Mouse (Mus musculus): ENCODE data around the gene Lrrk1. TPM values are rescaled to one million over a fixed set of nuclear protein-coding genes. Genes with fewer than 3 reads are reported as not detected.

The Lrrk1 gene
- polyA plus RNA-seq, 3 experiments from 2014 or later = 1.5 to 9.7 (median 4.7) TPM

DNA sequence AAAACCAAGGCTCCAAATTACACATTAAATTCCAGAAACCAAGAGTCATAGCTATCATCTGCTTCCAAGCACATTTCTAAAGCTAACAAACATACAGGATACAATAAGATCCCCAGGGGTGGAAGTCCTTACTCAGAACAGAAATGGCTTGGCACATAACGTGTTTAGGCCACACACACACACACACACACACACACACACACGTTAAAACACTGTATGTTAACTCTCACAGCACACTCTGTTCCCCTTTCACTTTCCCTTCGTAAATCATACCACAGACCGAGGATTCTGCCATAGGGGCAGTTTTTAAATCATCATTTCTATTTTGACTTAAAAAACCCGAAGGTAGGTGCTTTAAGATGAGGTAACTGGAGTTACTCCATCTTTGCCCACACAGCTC lies 3.9 kb downstream of the Lrrk1 start:
- ATAC-seq = peak; percentile 38

DNA sequence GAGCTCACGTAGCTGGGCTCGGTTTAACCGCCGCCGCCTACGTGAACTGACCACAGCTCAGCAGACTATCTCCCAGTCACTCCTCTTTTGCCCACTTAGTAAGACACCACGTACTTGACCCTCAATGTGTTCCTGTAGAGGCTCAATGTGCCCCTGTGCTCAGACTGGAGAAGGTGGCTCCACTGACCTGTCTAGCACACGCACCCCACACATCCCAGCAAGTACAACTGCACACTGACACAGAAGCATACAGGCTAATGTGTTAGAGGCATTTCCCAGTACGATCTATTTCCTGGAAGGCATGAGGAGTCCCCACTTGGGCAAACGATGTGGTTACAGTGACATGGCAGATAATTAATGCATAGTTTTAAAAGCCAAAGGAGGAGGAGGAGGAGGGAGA lies 11.6 kb downstream of the Lrrk1 start:
- ATAC-seq = no peak

DNA sequence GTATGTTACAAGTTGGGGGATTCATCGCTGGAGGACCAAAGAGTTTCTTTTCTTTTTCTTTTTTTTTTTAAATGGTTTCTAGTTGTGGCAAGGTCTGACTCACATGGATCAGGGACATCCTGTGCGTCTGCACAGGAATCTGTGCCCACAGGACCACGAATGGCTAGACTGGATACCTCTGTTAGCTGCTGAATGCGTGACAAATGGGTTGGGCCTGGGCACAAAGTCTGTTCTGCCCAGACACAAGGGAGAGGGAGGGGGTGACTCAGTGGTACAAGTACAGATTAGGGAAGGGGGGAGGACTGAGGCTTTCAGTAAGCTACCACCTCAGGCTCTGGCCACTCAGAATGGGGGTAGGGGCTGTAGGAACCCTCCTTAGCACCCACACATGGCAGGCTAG lies 12.4 kb downstream of the Lrrk1 start:
- ATAC-seq = no peak

DNA sequence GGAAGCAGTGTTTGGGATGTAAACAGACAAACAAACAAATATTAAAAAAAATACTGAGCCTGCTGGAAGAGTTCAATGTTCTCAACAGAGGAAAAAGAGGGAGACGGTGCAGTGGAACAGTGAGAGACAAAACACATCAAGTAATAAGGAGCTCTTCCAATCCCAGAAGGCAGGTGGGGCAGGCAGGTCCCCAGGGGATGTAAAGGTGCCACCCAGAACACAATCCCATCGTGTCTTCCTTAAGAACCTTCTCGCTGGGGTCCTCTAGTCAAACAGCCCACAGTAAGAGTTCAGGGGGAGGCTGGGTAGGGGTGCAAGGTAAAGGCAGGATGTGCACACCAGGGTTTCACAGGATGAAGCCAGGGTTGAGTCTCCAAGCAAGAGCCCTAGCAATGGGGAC lies 14.8 kb downstream of the Lrrk1 start:
- ATAC-seq = no peak

DNA sequence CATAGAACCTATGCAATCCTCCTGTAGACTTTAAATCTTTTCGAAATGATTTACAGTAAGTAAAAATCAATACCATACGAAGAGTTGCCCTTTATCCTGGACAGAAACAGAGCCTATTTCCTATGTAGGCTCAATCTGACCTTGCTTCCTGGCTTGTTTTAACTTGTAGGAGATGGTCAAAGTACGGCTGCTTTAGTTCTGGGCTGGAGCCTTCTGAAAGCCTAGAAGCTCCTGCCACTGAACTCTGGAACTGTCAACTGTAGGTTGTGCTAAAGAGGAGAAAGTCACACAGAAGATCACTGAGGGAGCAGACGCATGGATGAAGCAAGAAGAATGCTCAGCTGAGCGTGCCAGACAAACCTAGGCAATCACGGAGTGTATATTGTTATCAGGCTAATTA lies 17.2 kb downstream of the Lrrk1 start:
- ATAC-seq = no peak

DNA sequence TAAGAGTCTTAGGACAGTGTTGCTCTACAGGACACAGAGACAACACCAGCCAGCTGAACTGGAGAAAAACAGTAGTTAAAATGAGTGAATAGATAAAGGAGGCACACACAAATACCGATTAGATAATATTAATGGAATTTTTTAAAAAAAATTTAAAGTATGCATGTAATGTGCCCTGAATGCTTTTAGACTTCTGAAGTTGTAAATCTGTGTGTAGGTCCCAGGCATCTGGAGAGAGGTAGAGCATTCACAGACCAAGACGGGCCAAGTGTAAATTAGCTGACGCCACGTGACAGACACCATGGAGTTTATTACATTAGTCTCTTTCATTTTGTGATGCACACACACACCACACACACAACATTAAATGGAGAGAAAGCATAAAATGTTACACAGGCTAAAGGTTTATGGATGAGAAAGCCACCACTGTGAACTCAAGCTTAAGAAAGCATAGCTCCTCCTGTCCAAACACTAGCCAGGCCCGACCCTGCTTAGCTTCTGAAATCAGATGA lies 18.2 kb downstream of the Lrrk1 start:
- ATAC-seq = no peak

DNA sequence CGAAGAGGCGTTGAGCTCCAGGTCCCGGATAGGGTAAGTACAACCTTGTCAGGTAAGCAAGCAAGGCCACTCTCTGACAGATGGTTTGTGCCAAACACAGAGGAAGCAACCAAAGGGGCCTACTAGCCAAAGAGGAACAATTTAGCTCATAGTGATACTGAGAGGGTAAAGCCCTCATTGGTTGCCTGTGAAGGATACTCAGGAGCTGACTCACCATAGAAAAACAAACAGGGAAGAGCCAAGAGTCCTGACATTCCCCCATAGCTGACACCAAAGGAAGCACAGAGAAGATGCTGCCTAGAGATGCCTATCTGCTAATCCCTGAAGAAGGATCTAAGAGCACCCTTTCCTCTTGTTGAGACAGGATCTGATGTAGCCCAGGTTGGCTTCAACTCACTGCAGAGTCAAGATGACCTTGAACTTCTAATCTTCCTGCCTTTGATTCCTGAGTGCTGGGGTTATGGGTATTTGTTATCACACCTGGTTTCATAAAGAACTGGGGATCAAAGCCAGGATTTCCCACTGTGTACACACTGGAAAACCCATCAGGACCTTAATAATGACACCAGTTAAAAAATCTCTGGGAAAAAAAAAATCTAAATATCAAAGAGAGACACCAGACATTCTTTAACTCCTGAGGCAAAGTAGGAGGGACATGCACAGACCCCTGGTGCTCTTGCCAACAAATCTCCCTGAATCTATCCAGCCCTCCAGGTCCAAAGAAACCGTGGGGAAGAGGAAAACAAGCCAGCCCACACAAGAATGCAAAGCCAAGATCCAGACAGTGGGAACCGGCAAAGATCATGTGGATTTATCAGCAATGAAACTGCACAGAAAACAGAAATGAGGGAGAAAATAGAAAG lies 18.8 kb downstream of the Lrrk1 start:
- no peak for ATAC-seq

DNA sequence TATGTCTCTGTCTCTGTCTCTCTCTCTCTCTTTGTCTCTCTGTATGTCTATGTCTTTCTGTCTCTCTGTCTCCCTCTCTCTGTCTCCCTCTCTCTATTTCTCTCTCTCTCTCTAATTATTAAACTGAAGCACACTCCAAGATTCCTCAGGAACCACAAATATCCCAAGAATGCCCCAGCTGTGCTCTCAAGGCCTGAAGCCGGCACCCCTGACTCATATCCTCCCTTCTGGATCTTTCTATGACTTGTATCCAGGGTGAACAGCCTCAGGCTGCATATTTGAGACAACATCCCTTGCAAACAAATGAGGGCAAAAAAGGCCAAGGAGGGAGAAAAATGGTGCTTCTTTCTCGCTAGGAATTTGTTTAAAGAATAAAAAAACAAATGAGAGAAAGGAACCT lies 22.2 kb downstream of the Lrrk1 start, which contains the start of gene Gm10974:
Gene Gm10974 (plus strand): TSS at position 2 of the 400 bp plus-strand sequence.
- ATAC-seq = no peak

DNA sequence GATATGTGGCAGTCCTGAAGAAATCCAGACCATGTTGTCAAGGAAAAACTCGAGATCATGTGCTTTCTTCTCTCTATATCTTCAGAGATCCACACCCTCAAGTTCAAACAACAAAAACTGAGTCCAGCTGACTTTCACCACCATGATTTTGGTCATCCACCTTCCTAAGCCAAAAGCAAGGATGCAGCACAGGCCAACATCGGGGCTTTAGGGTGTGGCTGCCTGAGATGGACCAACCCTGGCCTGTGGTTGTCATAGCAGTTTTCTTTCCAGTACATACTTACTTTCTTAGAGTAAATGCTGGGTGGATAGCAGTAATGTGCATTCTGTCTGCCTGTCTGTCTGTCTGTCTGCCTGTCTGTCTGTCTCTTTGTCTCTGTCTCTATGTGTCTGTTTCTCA lies 22.7 kb downstream of the Lrrk1 start:
- no peak for ATAC-seq

DNA sequence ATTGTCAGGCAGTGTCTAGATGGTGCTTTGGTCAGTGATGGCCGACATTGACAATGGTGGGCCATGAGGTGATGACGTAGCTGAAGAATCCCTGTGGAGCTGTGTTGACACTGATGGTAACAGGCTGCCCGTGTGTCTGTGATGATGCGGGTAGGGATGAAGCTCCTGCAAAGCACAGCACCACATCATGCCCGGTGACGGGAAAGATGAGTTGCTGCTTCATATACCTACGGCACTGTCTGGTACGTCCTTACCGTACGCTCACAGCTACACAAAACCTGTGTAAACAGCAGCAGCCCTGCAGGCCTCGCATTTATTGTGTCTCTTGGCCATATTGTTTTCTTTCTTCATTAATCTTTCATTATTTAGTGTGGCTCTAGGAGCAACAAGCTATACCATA lies 23.7 kb downstream of the Lrrk1 start:
- no peak for ATAC-seq

DNA sequence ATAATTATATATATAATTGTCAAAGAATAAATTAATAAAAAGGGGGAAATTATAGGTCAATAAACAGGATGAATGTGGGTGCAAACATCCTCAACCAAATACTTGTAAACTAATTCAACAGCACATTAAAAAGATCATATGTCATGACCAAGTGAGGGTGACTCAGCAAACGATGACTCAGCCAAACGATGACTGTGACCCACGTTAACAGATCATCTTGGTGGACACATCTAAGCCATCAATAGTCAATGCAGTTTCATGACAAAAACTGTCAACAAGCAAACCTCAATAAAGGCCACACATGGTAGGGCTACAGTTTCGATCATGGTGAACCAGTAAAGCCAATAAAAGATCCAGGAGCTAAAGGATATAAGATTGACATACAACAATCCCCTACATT lies 29.1 kb downstream of the Lrrk1 start:
- ATAC-seq = no peak

DNA sequence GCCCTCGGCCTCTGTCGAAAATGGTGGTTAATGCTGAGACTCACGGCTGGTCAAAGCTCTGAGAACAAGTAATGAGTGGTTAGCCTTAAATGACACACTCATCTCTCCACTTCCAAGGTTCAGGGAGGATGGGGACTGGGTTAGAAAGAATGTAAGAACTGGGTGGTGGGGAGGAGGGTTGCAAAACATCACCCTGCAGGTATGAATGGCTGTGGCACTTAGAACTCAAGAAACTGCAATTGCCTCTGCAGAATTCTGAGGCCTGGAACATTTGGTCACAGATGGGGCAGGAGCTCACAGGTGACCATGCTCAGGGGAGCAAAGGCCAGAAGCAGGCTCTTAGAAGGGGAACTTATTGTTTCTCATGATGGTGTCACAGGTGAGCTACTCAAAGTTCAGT lies 29.7 kb downstream of the Lrrk1 start:
- no peak for ATAC-seq

DNA sequence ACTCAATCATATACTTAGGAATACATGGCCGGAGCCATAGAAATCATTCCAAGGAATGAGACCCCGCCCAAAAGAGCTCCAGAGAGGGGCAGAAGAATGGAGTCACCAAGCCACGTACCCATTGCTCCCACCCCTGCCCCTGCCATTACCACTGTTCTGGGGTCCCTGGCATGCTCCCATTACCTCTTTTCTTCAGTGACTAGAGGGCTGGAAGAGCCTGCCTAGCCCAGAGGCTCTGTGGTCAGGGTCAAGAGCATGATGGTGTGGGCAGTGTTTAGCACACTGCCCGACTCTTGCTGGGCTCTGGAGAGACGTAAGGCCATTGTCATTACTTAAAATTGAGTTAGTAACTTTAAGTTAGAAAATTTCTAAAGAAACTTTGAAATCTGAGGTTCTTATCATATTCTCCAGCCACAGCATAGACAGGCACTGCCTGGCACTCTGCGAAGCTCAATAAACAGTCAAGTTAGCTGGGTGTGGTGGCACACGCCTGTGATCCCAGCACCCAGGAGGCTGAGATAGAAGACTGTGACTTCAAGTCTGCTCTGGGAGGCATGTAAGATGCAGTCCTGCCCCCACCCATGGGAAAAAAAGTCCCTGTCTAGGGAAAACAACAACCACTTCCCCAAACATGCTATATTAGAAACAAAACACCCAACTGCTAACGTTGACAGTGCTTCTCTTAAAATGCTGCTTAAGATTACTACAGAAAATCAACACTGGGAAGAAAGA lies 32.2 kb downstream of the Lrrk1 start:
- ATAC-seq = no peak

DNA sequence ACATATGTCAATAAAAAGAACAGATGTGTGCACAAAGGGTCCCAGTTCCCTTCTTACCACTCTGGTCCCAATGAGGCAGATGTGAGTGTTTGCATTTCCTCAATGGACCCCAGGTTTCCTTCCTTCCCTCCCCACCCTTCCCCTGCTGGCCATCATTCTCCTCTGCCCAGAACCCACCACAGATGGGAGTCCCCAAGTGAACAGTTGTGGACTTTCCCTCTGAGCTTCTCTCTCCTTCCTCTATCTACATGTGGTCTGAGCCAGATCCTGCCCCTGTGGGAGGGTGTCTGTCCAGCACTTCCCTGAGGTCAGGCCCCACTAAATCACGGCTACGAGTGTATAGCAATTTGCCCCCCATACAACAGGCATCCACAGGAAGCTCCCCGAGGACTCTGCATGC lies 33.2 kb downstream of the Lrrk1 start:
- no peak for ATAC-seq

DNA sequence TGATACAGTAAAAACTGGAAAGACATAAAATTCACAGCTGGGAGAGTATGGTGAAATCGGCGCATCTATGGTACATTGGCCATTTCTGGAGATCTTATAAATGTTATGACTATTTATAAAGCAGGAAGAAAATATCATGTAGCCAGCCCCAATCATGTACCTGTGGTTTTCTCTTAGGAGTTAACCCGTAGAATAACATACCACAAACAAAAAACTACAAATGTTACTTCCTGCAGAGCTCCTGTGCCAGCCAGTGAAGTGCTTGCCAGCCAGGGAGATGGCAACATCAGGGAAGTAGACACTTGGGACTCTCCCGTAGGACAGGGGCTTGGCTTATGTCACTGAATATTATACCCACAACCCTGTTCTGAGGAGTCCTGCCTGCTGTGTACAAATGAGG lies 37.1 kb downstream of the Lrrk1 start:
- no peak for ATAC-seq

DNA sequence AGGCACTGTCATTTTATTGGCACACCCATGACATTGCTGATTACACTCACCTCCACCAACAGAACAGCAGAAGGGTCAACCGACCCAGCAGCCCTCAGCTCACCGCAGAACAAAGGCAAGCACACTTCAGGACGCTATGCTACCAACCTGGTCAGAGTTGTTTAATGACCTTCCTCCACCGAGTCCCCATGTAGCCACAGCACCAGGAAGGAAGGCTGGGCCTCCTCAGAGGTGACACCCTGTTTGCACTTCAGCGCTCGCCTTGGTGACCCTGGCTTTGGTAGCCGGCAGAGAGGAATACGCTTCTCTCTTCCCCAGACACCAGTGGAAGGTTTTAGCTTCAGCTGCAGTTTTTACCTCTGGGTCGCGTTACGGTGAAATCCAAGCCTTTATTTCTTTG lies 38.5 kb downstream of the Lrrk1 start:
- no peak for ATAC-seq

DNA sequence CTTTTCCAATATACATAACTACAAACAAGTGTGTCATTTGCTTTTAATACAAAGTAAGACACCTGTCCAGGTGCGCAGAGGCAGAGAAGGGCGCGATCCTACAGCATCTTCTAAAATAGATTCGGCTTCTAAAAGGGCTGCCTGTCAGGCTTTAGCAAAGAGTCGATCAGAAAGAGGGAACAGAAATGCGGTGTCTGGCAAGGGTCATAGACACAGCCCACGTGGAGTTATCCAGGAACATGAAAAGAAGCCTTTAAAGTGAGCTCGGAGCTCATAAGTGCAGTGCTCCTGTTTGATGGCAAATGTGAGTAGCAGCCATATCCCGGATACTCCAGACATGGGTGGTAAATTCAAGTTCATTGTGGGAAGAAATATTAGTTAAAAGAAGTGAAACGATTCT lies 39.6 kb downstream of the Lrrk1 start:
- no peak for ATAC-seq

DNA sequence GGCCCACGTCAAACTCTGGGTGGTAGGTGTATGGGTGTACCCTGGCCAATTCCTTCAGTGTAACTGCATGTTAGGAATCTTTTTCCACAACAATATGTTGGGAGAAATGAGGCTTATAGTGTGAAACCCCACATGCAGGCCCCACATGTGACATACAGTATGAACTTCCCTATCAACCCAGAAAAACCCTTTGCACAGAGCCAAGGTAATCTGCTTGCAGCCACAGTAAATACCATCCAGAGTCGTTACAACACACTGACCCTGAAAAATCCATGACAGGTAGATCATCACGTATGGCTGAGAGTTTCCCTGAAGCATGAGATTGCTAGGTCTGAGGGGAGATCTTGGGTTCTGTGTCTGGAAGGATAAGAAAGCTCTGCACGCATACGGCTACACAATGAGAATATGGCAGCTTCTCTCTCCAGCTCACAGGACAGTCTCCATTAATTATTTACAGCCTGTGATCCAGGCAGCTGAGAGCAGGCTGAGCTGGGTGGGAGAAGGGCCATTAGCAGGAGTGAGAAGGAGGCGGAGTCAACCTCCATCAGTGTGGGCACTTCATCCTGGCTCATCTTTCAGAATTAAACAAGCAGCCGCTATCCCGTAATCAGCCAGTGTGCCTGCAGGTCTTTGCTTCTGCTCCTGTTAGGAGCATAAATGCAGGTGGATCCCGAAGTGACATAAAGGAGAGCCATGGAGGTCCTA lies 41.0 kb downstream of the Lrrk1 start:
- ATAC-seq = no peak

DNA sequence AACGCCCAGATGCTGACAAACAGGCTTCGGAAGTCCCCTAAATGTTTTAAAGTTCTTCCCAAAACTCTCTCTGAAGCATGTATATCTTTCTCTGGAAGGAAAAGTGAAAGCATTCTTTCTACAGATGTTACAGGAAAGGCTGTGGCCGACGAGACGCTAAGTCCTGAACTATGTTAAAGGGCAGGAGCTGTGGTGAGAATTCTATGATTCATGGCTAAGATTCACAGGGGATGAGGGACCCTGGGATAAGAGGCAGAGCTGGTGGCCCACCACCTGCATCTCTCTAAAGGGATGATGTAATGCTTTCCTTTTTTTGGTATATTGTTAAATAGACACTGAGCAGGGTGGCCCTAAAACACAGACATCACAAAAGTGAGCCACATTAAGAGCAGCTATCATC lies 44.8 kb downstream of the Lrrk1 start:
- ATAC-seq = no peak

DNA sequence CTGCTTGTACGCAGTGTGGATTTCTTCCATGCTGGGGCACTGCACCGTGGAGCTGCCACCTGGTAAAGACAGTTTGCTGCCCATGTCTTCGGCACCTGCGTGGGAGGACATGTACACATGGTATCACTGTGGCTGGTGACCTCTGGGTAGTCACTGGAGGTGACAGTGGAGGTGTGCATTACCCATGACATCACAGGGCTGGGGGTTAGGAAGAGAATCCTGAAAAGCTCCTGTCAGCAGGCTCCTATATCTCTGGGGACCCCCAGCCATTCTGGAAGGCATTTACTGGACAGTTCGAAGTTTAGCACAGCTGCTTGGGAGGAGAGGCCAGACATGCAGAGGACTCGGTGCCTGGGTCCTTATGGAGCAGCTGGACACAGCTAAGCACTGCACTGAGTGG lies 45.3 kb downstream of the Lrrk1 start:
- no peak for ATAC-seq

DNA sequence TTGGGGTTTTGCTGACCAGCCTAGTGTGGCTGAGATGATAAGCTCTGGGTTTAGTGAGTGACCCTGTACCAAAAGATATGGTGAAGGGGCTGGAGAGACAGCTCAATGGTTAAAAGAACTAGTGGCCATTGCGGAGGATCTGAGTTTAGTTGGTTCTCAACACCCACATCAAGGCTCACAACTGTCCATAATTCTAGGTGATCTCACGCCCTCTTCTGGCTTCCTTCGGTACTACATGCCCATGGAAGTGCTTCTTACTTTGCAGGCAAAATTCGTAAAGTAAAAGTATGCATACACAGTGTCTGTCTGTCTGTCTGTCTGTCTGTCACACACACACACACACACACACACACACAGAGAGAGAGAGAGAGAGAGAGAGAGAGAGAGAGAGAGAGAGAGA lies 45.8 kb downstream of the Lrrk1 start:
- ATAC-seq = no peak

DNA sequence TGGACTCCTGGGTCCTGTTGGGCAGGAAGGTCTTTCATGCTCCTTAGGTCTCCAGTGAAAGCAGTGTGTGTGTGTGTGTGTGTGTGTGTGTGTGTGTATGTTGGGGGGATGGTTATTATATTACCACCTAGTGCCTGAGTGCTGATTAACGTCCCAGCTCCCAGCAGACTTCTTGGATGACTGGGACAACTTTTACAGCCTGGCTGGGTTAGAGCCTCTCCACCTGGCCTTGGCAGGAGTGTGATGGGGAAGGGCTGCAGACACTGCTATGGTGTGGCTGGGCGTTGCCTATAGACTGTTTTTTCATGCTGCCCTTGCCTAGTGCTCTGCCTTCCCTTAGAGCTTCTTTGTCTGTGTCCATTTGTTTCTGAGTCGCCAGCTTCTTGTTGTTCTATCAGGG lies 48.1 kb downstream of the Lrrk1 start:
- ATAC-seq = no peak

DNA sequence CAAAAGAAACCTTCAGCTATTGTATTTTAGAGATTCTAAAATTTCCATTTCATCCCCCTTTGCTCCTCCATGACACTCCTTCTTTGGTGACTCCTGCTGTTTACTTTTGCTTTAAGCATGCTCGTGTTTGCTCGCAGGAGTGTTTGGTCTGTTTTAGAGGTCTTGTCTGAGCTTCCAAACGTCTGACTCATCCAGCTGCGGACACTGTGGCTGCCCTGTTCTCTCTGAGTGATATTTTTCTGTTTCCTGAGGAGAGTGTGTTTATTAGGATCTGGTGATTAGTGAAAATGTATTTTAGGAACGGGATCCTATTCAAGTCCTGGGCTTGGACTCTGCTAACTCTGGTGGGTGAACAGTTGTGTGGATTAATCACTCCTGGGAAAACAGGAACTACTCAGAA lies 48.5 kb downstream of the Lrrk1 start:
- no peak for ATAC-seq
